Mouse (Mus musculus) embryo, embryonic 10 days (tissue): ENCODE measurements around the gene Ece1.

Experiments used
- DNase-seq: peaks from one replicate; pipeline ENCODE4 v3.0.0-alpha.2; 2015; ENCODE audit warnings: low spot score

Ece1 gene

GRCm38 (mm10) chr4:137917591-137917990, 55.6 kb downstream of the Ece1 start:
- no peak for DNase-seq

DNA sequence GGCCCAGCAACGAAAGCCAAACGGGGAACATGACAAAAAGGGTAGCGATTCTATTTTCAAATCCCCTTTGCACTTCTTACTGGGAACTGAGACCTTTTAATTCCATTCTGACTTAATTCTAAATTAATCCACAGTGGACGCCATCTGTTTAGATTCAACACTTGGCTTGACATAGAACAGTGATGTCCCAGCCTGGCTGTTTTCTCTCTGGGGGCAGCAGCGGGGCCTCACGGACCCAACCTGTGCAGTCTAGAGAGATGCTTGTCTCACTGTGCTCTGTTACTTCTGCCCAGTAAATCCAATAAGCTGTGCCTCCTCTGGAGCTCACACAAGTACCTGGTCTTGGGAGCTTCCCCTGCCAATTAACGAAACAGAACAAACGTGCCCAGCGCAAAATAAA, 56.5 kb downstream of the Ece1 start:
- no peak for DNase-seq

DNA sequence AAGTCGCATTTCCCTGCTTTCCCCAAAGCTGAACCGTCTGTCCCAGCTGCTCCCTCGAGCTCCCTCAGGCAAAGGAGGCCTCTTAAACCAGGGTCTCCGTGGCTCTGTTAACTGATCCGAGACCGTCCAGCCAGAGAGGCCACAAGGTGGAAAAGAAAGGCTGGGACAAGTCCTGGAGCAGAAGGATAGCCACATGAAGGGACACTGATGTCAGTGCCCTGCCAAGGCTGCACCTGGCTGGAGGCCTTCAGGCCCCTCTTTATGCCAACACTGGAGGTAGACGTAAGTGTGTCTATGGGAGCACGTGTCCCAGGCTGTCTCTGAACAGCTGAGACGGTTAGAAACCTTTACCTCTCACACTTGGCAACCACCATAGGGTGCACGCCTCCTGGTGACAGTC, 57.1 kb downstream of the Ece1 start:
- DNase-seq = no peak

GRCm38 (mm10) chr4:137920005-137920404, 58.0 kb downstream of the Ece1 start:
- no peak for DNase-seq

DNA sequence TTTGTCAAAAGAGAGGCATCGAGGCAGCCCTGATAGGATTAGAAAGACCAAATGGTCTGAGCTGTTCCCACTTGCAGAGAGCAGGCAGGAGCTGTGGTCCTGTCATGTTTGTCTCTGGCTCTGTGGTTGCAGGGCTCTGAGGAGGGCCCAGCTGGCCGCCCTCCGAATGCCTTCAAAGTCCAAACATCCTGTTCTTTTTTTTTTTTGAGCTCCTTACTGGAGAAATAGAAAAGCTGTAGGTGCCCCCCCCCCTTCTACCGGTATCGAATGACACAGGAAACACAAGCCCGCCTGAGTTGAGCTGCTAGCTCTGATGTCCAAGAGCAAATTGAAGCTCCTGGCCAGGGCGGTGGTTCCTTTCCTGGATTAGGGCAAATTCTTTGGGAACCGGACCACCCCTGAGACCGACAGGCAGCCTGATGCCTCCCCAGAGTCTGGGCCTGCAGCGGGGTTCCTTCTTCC, 58.5 kb downstream of the Ece1 start:
- peak; percentile 59 for DNase-seq

- DNase-seq = no peak
Measured at GRCm38 (mm10) chr4:137921510-137921909, 59.5 kb downstream of the Ece1 start.

DNA sequence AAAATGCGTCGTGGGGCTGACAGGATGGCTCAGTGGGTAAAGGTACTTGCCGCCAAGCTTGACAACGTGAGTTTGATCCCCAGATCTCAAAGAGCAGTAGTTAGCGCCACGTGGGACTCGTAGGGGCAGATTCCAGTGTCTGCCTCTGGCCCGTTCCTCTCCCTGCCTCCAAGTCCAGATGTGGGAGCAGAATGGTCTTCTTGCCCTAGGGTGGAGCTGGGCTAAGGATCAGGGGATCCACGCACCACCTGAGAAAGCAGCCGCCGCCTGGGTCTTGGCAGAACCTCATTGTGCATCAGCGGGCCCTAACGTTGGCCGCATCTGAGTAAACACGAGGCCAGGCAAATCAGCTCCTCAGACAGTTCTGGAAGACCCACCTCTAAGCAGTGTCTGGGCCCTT, 61.0 kb downstream of the Ece1 start:
- DNase-seq = no peak

DNA sequence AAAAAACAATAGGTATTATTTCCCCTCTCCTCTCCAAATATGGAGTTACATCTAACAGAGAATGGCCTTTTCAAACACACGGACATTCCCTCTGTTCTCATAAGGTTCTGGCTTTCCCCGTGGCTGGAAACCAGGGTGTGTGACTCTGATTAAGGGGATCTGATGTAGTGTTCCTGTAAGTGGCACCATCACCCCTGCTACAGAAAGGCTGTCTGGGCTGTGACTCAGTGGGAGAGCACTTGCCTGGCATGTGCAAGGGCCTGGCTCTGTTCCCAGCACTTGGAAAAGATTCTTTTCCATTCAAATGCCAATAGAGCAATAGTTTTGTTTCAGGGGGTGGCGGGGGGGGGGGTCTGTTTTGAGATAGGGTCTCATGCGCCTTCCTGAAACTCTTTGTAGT, 63.1 kb downstream of the Ece1 start:
- DNase-seq = no peak

- no peak for DNase-seq
Measured at GRCm38 (mm10) chr4:137926161-137926560, 64.1 kb downstream of the Ece1 start.

GRCm38 (mm10) chr4:137927136-137927535, 65.1 kb downstream of the Ece1 start:
- DNase-seq = no peak

GRCm38 (mm10) chr4:137927741-137928535, 65.9 kb downstream of the Ece1 start:
- no peak for DNase-seq

GRCm38 (mm10) chr4:137928813-137929212, 66.8 kb downstream of the Ece1 start:
- DNase-seq = no peak

GRCm38 (mm10) chr4:137929341-137930016, 67.4 kb downstream of the Ece1 start:
- DNase-seq = peak; percentile 42

DNA sequence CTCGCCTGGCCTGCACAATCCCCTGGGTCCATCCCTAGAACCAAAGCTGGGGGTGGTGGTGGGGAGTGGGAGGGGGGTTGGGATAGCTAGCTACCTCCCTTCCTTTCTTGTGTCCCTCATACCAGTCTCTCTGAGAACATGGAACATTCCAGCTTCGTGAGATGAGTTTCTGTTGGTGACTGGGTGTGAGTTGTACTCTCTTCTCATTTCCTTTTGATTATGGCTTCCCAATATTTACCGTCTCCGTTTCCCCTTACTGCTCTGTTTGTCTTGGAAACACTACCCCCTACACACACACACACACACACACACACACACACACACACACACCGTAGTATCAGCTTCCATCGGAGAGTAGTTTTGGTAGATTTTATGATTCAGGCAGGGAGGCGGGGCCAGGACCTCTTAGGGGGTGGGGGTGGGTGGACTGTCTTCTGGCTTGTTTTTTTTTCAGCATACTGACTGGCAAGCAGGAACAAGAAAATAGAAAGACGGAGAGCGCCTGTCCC, 68.5 kb downstream of the Ece1 start:
- no peak for DNase-seq

GRCm38 (mm10) chr4:137931009-137931757, 69.1 kb downstream of the Ece1 start:
- peak; percentile 96 for DNase-seq

DNA sequence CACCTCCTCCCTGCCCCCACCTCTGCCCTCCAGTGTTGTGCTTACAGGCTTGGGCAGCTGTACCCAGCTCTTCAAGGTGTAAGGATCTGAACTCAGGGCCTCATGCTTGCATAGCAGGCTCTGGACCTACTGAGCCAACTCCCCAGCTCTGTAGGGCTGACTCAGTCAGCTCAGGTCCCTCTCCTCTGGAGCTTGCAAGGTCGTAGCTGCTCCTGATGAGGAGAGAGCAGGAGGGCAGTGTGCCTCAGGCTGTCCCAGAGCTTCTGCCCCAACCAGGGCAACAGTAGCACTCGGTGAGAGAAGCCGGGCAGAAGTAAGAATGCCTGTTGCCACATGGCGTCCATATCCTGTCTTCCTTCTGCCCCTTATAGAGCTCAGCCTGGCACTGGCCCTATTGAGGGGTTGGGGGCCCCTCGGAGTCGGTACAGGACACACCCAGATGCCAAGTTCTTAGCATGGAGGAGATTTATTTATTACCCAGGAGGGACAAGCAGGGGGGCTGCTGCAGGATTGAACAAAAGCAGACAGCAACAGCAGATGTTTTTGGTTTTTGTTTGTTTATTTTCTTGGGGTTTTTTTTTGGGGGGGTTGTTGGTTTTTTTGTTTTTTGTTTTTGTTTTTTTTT, 70.6 kb downstream of the Ece1 start:
- DNase-seq = no peak

DNA sequence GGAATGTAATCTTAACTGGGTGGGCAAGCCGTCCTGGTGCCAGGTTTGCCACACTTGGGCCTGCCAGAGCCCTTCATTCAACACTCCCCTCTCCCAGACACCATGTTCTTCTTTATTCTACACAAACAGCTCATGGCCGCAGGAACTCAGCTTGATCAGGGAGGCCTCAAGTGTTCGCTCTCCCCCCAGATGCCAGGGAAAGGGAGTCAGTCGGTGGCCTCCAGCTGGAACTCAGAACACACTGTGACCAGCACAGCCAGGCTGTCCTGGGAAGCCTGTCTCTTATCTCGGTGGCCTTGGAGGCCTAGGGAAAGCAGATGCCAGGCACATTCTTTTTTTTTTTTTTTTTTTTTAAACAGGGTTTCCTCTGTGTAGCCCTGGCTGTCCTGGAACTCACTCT, 71.3 kb downstream of the Ece1 start:
- no peak for DNase-seq

DNA sequence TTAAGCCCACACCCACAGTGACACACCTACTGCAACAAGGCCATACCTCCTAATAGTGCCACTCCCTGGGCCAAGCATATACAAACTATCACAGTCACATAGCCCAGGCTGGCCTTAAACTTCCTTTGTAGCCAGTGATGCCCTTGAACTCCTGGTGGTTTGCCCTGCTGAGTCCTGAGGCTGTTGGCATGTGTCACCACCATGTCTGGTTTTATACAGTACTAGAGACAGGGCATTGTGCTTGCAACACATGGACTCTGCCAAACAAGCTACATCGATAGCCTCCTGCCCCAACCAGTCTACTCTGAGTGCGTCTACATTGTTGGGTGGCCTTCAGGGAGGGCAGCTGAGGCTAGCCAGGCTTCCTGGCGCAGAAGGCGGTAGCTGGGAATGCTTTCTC, 74.1 kb downstream of the Ece1 start:
- DNase-seq = no peak

DNA sequence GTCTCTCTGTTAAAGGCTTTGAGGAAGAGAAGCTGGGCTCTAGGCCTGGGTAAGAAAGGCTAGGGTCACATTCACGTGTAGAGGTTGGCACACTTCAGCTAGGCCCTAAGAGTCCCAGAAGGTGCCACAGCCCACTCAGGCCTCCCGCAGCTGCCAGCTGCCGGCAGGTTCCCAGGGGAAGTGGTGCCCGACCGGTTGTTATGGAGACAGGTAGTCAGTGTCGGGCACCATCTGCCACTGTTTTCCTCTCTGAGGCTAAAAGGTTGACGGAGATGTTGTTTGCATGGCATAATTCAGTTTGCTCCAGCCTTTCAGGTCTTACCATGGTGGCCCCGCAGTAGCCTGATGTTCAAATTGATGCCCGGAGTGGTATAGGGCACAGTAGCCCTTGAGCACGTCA, 78.0 kb downstream of the Ece1 start:
- DNase-seq = no peak

DNA sequence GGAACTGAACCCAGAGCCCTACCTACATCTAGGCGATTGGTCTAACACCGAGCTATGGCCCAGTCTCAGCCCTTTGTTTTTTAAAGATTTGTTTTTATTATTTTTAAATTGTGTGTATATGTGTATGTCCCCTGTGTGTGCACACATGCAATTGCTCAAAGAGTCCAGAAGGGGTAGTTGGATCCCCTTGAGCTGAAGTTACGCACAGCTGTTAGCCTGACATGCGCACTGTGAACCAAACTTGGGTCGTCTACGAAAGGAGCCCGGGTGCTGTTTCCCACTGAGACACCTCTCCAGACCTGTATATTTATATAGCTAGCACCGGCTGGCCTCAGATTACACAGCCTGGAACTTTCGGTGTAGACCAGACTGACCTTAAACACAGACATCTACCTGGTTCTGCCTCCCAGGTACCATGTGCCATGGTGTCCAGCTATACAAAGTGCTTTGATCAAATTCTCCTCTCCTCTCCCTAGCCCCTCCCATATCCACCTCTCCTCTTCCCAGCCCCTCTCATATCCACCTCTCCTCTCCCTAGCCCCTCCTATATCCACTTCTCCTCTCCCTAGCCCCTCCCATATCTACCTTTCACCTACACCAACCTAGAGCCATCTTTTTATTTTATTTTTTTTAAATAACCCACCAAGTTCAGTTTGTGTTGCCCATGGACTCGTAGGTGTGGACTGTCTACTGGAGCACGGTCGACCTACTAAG, 79.3 kb downstream of the Ece1 start:
- no peak for DNase-seq
